Mouse (Mus musculus) C2C12 (cell line): Measurements from ENCODE around the gene Dars2.

Experiments
- CEBPB ChIP-seq: IDR thresholded peaks from one replicate; pipeline ENCODE4 v1.6.1; 2011; ENCODE audit warnings: low read depth, mild to moderate bottlenecking, control low read depth, moderate library complexity
- CTCF ChIP-seq: IDR thresholded peaks from one replicate; pipeline ENCODE4 v1.5.1; 2011; ENCODE audit not compliant: control insufficient read depth, insufficient read depth, insufficient read length
- FOSL1 ChIP-seq: IDR thresholded peaks from one replicate; pipeline ENCODE4 v1.8.0; 2011; ENCODE audit warnings: mild to moderate bottlenecking, low read length; ENCODE audit not compliant: poor library complexity, insufficient read depth, severe bottlenecking
- MAX ChIP-seq: IDR thresholded peaks from one replicate; pipeline ENCODE4 v1.6.1; 2011; ENCODE audit warnings: mild to moderate bottlenecking, control low read depth
- MYOD1 ChIP-seq: IDR thresholded peaks from one replicate; pipeline ENCODE4 v1.6.1; 2011; ENCODE audit warnings: low read depth; ENCODE audit not compliant: control insufficient read depth, insufficient read length
- MYOG ChIP-seq: IDR thresholded peaks from one replicate; pipeline ENCODE4 v1.6.1; 2011; ENCODE audit not compliant: control insufficient read depth, insufficient read length; ENCODE audit errors: extremely low read depth

- no peak for TF ChIP-seq CEBPB
- no peak for TF ChIP-seq MYOD1
- TF ChIP-seq CTCF: no peak
- no peak for TF ChIP-seq FOSL1
- no peak for TF ChIP-seq MAX
- no peak for TF ChIP-seq MYOG
These were observed 38.1 kb downstream of the Dars2 start for GRCm38 (mm10) chr1:161032345-161032744.
